Mouse (Mus musculus): ENCODE data around the gene Unk. TPM values are rescaled to one million over a fixed set of nuclear protein-coding genes. Genes with fewer than 3 reads are reported as not detected.

Gene Unk
- 16.6 and 27.4 TPM in 2 replicates for polyA plus RNA-seq (2012; rRNA removed; ENCODE audit: low replicate concordance)

GRCm38 (mm10) chr11:116030088-116030897, at the start of gene Unk:
TSS of gene Unk (plus strand) at chr11:116030322.

GRCm38 (mm10) chr11:116012262-116012947, 17.7 kb upstream of the Unk start, which contains the start of gene Galk1:
TSS of gene Galk1 (minus strand) at chr11:116012719.

GRCm38 (mm10) chr11:116027756-116028155, 2.4 kb upstream of the Unk start, which contains the start of gene H3f3b:
TSS of gene H3f3b (minus strand) at chr11:116027962.

GRCm38 (mm10) chr11:116077446-116078204, 47.5 kb downstream of the Unk start, which contains the start of gene Unc13d:
TSS of gene Unc13d (minus strand) at chr11:116077961.

GRCm38 (mm10) chr11:116086258-116087193, 56.4 kb downstream of the Unk start, which contains the start of gene Wbp2:
TSS of gene Wbp2 (minus strand) at chr11:116086995.

Other genes starting within 250 kb of the Unk start
- gene Caskin2, start 216.7 kb upstream of the Unk start, polyA plus RNA-seq (2012; rRNA removed; ENCODE audit: low replicate concordance), result 30.2 and 41.0 TPM in 2 replicates
- 43.3 and 67.7 TPM in 2 replicates for gene Tsen54, start 215.6 kb upstream of the Unk start, polyA plus RNA-seq (2012; rRNA removed; ENCODE audit: low replicate concordance)
- 207 and 252 TPM in 2 replicates for gene Llgl2, start 206.3 kb upstream of the Unk start, polyA plus RNA-seq (2012; rRNA removed; ENCODE audit: low replicate concordance)
- gene Myo15b, start 171.9 kb upstream of the Unk start, polyA plus RNA-seq (2012; rRNA removed; ENCODE audit: low replicate concordance), result 427 and 1,224 TPM in 2 replicates
- 0.71 and 1.8 TPM in 2 replicates for gene Smim5, start 130.4 kb upstream of the Unk start, polyA plus RNA-seq (2012; rRNA removed; ENCODE audit: low replicate concordance)
- 6.3 and 7.1 TPM in 2 replicates for gene Smim6, start 118.3 kb upstream of the Unk start, polyA plus RNA-seq (2012; rRNA removed; ENCODE audit: low replicate concordance)
- gene Sap30bp, start 97.0 kb upstream of the Unk start, polyA plus RNA-seq (2012; rRNA removed; ENCODE audit: low replicate concordance), result 20.5 and 22.2 TPM in 2 replicates
- 11.2 and 15.0 TPM in 2 replicates for gene Recql5, start 96.8 kb upstream of the Unk start, polyA plus RNA-seq (2012; rRNA removed; ENCODE audit: low replicate concordance)
- 58.5 and 81.0 TPM in 2 replicates for gene Itgb4, start 55.6 kb upstream of the Unk start, polyA plus RNA-seq (2012; rRNA removed; ENCODE audit: low replicate concordance)
- 75.5 and 95.6 TPM in 2 replicates for gene Galk1, start 17.6 kb upstream of the Unk start, polyA plus RNA-seq (2012; rRNA removed; ENCODE audit: low replicate concordance)
- 118 and 156 TPM in 2 replicates for gene H3f3b, start 2.4 kb upstream of the Unk start, polyA plus RNA-seq (2012; rRNA removed; ENCODE audit: low replicate concordance)
- gene Unc13d, start 47.6 kb downstream of the Unk start, polyA plus RNA-seq (2012; rRNA removed; ENCODE audit: low replicate concordance), result 5.5 and 11.2 TPM in 2 replicates
- 285 and 420 TPM in 2 replicates for gene Wbp2, start 56.7 kb downstream of the Unk start, polyA plus RNA-seq (2012; rRNA removed; ENCODE audit: low replicate concordance)
- gene Trim47, start 96.9 kb downstream of the Unk start, polyA plus RNA-seq (2012; rRNA removed; ENCODE audit: low replicate concordance), result 36.2 and 37.8 TPM in 2 replicates
- 10.0 and 11.2 TPM in 2 replicates for gene Trim65, start 100.8 kb downstream of the Unk start, polyA plus RNA-seq (2012; rRNA removed; ENCODE audit: low replicate concordance)
- gene Mrpl38, start 108.5 kb downstream of the Unk start, polyA plus RNA-seq (2012; rRNA removed; ENCODE audit: low replicate concordance), result 57.3 and 106 TPM in 2 replicates
- gene Fbf1, start 137.8 kb downstream of the Unk start, polyA plus RNA-seq (2012; rRNA removed; ENCODE audit: low replicate concordance), result 4.7 and 8.8 TPM in 2 replicates
- 19.6 and 27.1 TPM in 2 replicates for gene Ten1, start 168.5 kb downstream of the Unk start, polyA plus RNA-seq (2012; rRNA removed; ENCODE audit: low replicate concordance)
- 87.1 and 95.2 TPM in 2 replicates for gene Acox1, start 168.7 kb downstream of the Unk start, polyA plus RNA-seq (2012; rRNA removed; ENCODE audit: low replicate concordance)
- gene Evpl, start 207.8 kb downstream of the Unk start, polyA plus RNA-seq (2012; rRNA removed; ENCODE audit: low replicate concordance), result 5.0 and 6.3 TPM in 2 replicates
- 26.5 and 29.7 TPM in 2 replicates for gene Srp68, start 243.9 kb downstream of the Unk start, polyA plus RNA-seq (2012; rRNA removed; ENCODE audit: low replicate concordance)